Mouse (Mus musculus) MEL (cell line): ENCODE data around the gene Atp11b. TPM values are rescaled to one million over a fixed set of nuclear protein-coding genes. Genes with fewer than 3 reads are reported as not detected.
A peak's percentile ranks its signal among the peaks of the same experiment; 100 is the strongest.

Experiments
- DNase-seq: peaks from one replicate; pipeline ENCODE4 v3.0.0; 2011; ENCODE audit warnings: low read depth, low spot score
- H3K27ac ChIP-seq: 2 replicates; pipeline ENCODE4 v1.5.1; 2012; ENCODE audit warnings: low read depth, mild to moderate bottlenecking, control low read depth, low read length, moderate library complexity; ENCODE audit not compliant: control insufficient read depth
- H3K27me3 ChIP-seq, 2 experiments: fragments of 150-350 bp in 1 of 2; sonication (generic) in 1 of 2; 2 replicates each; pipeline ENCODE4 v1.6.1; 2012; ENCODE audit warnings: low read length in 2 of 2, mild to moderate bottlenecking in 2 of 2, improper control_type of control experiment in 1 of 2, moderate library complexity in 1 of 2; ENCODE audit not compliant: insufficient read depth in 2 of 2, control insufficient read depth in 1 of 2
- H3K36me3 ChIP-seq, 2 experiments: 2 replicates each; pipeline ENCODE4 v1.6.1; 2012 to 2014; ENCODE audit warnings: low read length in 2 of 2, improper control_type of control experiment in 1 of 2, inconsistent platforms in 1 of 2, mild to moderate bottlenecking in 1 of 2; ENCODE audit not compliant: insufficient read depth in 2 of 2, control insufficient read depth in 1 of 2
- H3K4me1 ChIP-seq, 2 experiments: fragments of 150-350 bp in 1 of 2; sonication (generic) in 1 of 2; 2 replicates each; pipeline ENCODE4 v1.6.1; 2012; ENCODE audit warnings: low read length in 2 of 2, improper control_type of control experiment in 1 of 2, mild to moderate bottlenecking in 1 of 2; ENCODE audit not compliant: insufficient read depth in 2 of 2, control insufficient read depth in 1 of 2
- H3K4me3 ChIP-seq, 2 experiments: fragments of 150-350 bp in 1 of 2; sonication (generic) in 1 of 2; 2 replicates each; pipeline ENCODE4 v1.5.1; 2012; ENCODE audit warnings: low read depth in 2 of 2, low read length in 2 of 2, mild to moderate bottlenecking in 2 of 2, moderate library complexity in 2 of 2, control low read depth in 1 of 2, improper control_type of control experiment in 1 of 2; ENCODE audit not compliant: control insufficient read depth in 1 of 2, insufficient read depth in 1 of 2
- H3K79me2 ChIP-seq: 2 replicates; pipeline ENCODE4 v1.6.1; 2012; ENCODE audit warnings: mild to moderate bottlenecking, low read length, moderate library complexity; ENCODE audit not compliant: control insufficient read depth, poor library complexity, insufficient read depth
- H3K9ac ChIP-seq: 2 replicates; pipeline ENCODE4 v1.6.1; 2012; ENCODE audit warnings: low read depth, mild to moderate bottlenecking, control low read depth, low read length, moderate library complexity; ENCODE audit not compliant: control insufficient read depth, poor library complexity, severe bottlenecking
- H3K9me3 ChIP-seq: fragments of 150-350 bp; sonication (generic); replicated peaks from 2 replicates; pipeline ENCODE4 v1.6.1; 2012; ENCODE audit warnings: mild to moderate bottlenecking, low read length, improper control_type of control experiment, moderate library complexity; ENCODE audit not compliant: insufficient read depth
- CTCF ChIP-seq, 3 experiments: IDR thresholded peaks in 2 of 3; conservative IDR thresholded peaks in 1 of 3; 2 replicates each; pipeline ENCODE4 v1.5.1; 2011 to 2012; ENCODE audit warnings: low read length in 3 of 3, low read depth in 2 of 3, mild to moderate bottlenecking in 2 of 3, improper control_type of control experiment in 1 of 3, inconsistent platforms in 1 of 3, mixed read lengths in 1 of 3, moderate library complexity in 1 of 3; ENCODE audit not compliant: control insufficient read depth in 1 of 3, insufficient read depth in 1 of 3, poor library complexity in 1 of 3, severe bottlenecking in 1 of 3
- ETS1 ChIP-seq: IDR thresholded peaks from 2 replicates; pipeline ENCODE4 v1.6.1; 2012; ENCODE audit warnings: low read depth, mild to moderate bottlenecking, inconsistent platforms, low read length, improper control_type of control experiment, moderate library complexity
- JUND ChIP-seq: IDR thresholded peaks from 2 replicates; pipeline ENCODE4 v1.6.1; 2011; ENCODE audit warnings: low read depth, mild to moderate bottlenecking, improper control_type of control experiment, low read length
- KAT2A ChIP-seq: conservative IDR thresholded peaks from 2 replicates; pipeline ENCODE4 v1.6.1; 2012; ENCODE audit warnings: low read depth, low read length, improper control_type of control experiment, inconsistent platforms
- MAFK ChIP-seq: IDR thresholded peaks from 2 replicates; pipeline ENCODE4 v1.6.1; 2011; ENCODE audit warnings: low read depth, mild to moderate bottlenecking, low read length, improper control_type of control experiment, borderline replicate concordance
- MEF2A ChIP-seq: IDR thresholded peaks from 2 replicates; pipeline ENCODE4 v1.6.1; 2014; ENCODE audit warnings: low read depth, mild to moderate bottlenecking, inconsistent platforms, low read length, improper control_type of control experiment; ENCODE audit not compliant: poor library complexity, insufficient replicate concordance, severe bottlenecking; ENCODE audit errors: extremely low read depth
- NELFE ChIP-seq: IDR thresholded peaks from 2 replicates; pipeline ENCODE4 v1.6.1; 2011; ENCODE audit warnings: low read depth, low read length, improper control_type of control experiment
- NRF1 ChIP-seq: IDR thresholded peaks from 2 replicates; pipeline ENCODE4 v1.6.1; 2014; ENCODE audit warnings: low read depth, mild to moderate bottlenecking, inconsistent platforms, low read length, improper control_type of control experiment, moderate library complexity; ENCODE audit not compliant: poor library complexity, insufficient read depth, severe bottlenecking
- POLR2AphosphoS5 ChIP-seq: IDR thresholded peaks from 2 replicates; pipeline ENCODE4 v1.6.1; 2012; ENCODE audit warnings: low read depth, borderline replicate concordance, mild to moderate bottlenecking, inconsistent platforms, low read length, moderate library complexity, mixed read lengths
- RAD21 ChIP-seq: IDR thresholded peaks from 2 replicates; pipeline ENCODE4 v1.6.1; 2011; ENCODE audit warnings: mild to moderate bottlenecking, low read depth, low read length, improper control_type of control experiment
- SIN3A ChIP-seq: IDR thresholded peaks from 2 replicates; pipeline ENCODE4 v1.6.1; 2012; ENCODE audit warnings: low read length, improper control_type of control experiment, inconsistent platforms
- SMC3 ChIP-seq: IDR thresholded peaks from 2 replicates; pipeline ENCODE4 v1.6.1; 2011; ENCODE audit warnings: low read depth, low read length, improper control_type of control experiment
- USF2 ChIP-seq, 2 experiments: IDR thresholded peaks; 2 replicates each; pipeline ENCODE4 v1.6.1; 2011 to 2012; ENCODE audit warnings: improper control_type of control experiment in 2 of 2, low read length in 2 of 2, borderline replicate concordance in 1 of 2, inconsistent platforms in 1 of 2, low read depth in 1 of 2, mild to moderate bottlenecking in 1 of 2; ENCODE audit not compliant: insufficient read depth in 1 of 2
- polyA plus RNA-seq, 2 experiments: library from polyadenylated mRNA; stranded (reverse) in 1 of 2; unstranded in 1 of 2; fragments of >175 nt in 1 of 2; fragments of >200 nt in 1 of 2; gene quantifications; 2 replicates each; pipeline versions ENCODE4 v1.2.1 to v1.2.4; 2012; ENCODE audit warnings: low replicate concordance in 2 of 2, low read depth in 1 of 2; ENCODE audit not compliant: insufficient read length in 2 of 2, insufficient read depth in 1 of 2, missing spikeins in 1 of 2
- total RNA-seq: library from RNA; depleted of rRNA; stranded (reverse); fragments of 300-350 nt; gene quantifications from 2 replicates; pipeline ENCODE4 v1.2.3, GENCODE M21; 2012

Gene Atp11b
- total and polyA plus RNA-seq, 3 experiments, result 25.9 to 57.9 (median 52.3) TPM

- TF ChIP-seq KAT2A, result no peak
- TF ChIP-seq ETS1, result no peak
- no peak for TF ChIP-seq MAFK
- TF ChIP-seq SIN3A, result no peak
- Histone ChIP-seq H3K79me2 (no peaks in the 10 kb centered on the region), H3K9me3 (no peaks in the 10 kb centered on the region), H3K36me3 (peaks cover 0 to 2% of the 10 kb centered on the region in 2 experiments; a peak in 1 of 4 replicates), H3K27ac (no peak overlapping the region), H3K4me3 (no peak overlapping the region), H3K4me1 (no peaks in the 10 kb centered on the region), H3K9ac (no peak overlapping the region), H3K27me3 (no peaks in the 10 kb centered on the region)
- DNase-seq, result no peak
Observed at GRCm38 (mm10) chr3:35746840-35747456, 7.0 kb upstream of the Atp11b start.

DNA sequence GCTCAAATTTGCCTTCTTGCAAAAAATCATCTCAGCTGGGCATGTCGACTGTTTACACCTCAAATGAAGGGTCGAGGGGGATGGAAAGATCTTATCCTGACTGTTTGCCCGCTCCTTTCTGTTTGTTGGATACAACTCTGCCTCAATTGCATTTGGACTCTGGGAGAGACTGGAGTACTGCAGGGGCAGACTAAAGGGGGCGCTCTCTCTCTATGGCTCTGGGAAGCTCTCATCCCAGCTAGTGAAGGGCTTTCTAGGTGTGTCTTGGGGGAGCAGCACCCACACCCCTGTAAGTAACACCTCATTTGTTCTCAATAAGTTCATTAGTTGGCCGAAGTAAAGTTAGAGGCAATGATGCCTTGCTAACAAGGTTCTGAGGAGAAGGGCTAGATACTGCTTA lies 3.6 kb upstream of the Atp11b start:
- H3K4me1 ChIP-seq, result peaks cover 3 to 6% of the 10 kb centered on the region in 2 experiments
- H3K27me3 ChIP-seq, result no peaks in the 10 kb centered on the region
- peak; percentile 55 for DNase-seq
- H3K4me3 ChIP-seq, result no peak overlapping the region
- no peak overlapping the region for H3K9ac ChIP-seq
- H3K27ac ChIP-seq, result no peak overlapping the region
- TF ChIP-seq CTCF (IDR thresholded peaks at IDR 0.05 in 2 of 3, conservative IDR thresholded peaks at IDR 0.05 in 1 of 3; ENCODE audit: control insufficient read depth in 1 of 3, insufficient read depth in 1 of 3, low read depth in 2 of 3, low read length in 3 of 3, poor library complexity in 1 of 3, severe bottlenecking in 1 of 3) (peak; percentile 61 to 62 (median 62)), SMC3 (peak; percentile 30), RAD21 (peak; percentile 43), NELFE (no peak)
- H3K36me3 ChIP-seq, result peaks cover 0 to 10% of the 10 kb centered on the region in 2 experiments; a peak in 2 of 4 replicates
- no peaks in the 10 kb centered on the region for H3K9me3 ChIP-seq
- peaks cover 11% of the 10 kb centered on the region for H3K79me2 ChIP-seq

GRCm38 (mm10) chr3:35751724-35752123 lies 2.2 kb upstream of the Atp11b start:
- H3K9ac ChIP-seq, result no peak overlapping the region

More at GRCm38 (mm10) chr3:35751724-35752123, 2.2 kb upstream of the Atp11b start:
- TF ChIP-seq USF2 (IDR thresholded peaks at IDR 0.05; ENCODE audit: borderline replicate concordance in 1 of 2, insufficient read depth in 1 of 2, low read depth in 1 of 2, low read length in 2 of 2) (no peak), MEF2A (no peak), CTCF (IDR thresholded peaks at IDR 0.05 in 2 of 3, conservative IDR thresholded peaks at IDR 0.05 in 1 of 3; ENCODE audit: control insufficient read depth in 1 of 3, insufficient read depth in 1 of 3, low read depth in 2 of 3, low read length in 3 of 3, poor library complexity in 1 of 3, severe bottlenecking in 1 of 3) (no peak), JUND (no peak), NRF1 (no peak), POLR2AphosphoS5 (no peak)
- TF ChIP-seq, all 39 proteins: peak for 0
- Histone ChIP-seq H3K4me3 (no peak overlapping the region), H3K27me3 (no peaks in the 10 kb centered on the region), H3K9me3 (no peaks in the 10 kb centered on the region), H3K79me2 (peaks cover 18% of the 10 kb centered on the region), H3K36me3 (peaks cover 0 to 16% of the 10 kb centered on the region in 2 experiments; a peak in 2 of 4 replicates), H3K27ac (no peak overlapping the region), H3K4me1 (peaks cover 6 to 13% of the 10 kb centered on the region in 2 experiments)
- DNase-seq, result no peak
